Mouse (Mus musculus) kidney, adult 10 weeks (tissue): ENCODE results near the gene Gnai2. TPM values are rescaled to one million over a fixed set of nuclear protein-coding genes. Genes with fewer than 3 reads are reported as not detected.

ENCODE experiments used
- polyA plus RNA-seq: library from polyadenylated mRNA; stranded (reverse); fragments of 350-450 nt; fragmentation: Illumina TruSeq; extraction: RNeasy Lipid Tissue Mini Kit (QIAGEN cat#74804); gene quantifications from one replicate; pipeline ENCODE4 v1.2.3, GENCODE M21; 2014; ENCODE audit warnings: low read depth, low replicate concordance

The Gnai2 gene
- polyA plus RNA-seq, result 18.2 TPM

DNA sequence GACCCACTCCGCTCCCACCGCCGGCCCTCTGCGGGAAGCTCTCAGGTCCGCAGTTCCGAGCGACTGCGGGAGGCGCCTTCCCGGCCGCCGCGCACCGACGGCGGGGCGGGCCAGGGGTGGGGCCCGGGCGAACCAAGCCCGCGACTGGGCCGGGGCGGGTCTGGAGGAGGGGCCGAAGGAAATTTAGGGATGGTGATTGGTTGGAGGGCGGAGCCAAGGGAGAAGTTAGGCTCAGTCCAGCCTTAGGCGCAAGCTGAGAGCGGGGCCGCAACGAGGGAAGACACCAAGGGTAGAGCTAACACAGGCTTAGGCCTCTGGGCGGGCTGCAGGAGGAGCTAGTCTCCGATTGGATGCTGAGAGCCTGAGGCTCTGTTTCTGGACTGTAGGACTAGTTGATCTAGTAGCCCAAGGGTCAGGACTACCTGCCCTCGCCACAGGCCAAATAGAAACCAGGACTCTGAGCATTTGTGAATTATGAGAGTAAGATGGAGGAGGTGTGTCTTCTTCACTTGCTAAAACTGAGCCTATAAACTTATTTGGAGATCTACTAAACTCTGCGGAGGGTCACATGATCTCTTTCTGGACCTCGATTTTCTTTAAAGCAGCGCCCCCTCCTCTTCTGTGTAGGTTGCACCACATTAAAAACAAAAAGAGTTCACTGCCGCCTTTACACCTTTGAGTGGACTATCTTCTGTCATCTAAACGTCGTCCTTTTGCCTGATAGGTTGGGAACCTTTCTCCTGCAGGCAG, at the start of gene Gnai2:
Gene Gnai2 (minus strand): TSS at position 89 of the 750 bp plus-strand sequence.

DNA sequence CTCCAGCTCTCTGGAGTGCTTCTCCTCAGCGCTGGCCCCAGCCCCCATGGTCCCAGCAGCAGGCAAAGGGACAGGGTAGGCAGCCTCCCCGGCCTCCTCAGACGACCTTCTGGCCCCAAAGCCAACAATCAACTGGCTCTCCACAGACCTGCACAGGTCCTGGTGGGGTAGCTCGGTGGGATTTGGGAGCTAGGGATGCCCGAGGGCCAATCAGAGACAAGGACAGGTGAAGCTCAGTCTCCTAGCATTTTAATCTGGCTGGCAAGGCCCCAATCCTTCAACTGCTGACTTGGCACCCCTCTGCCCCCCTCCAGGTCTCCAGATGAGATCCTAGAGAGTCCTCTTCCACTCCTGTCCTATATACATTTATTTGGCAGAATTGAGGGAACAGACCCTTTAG, 44.3 kb upstream of the Gnai2 start, which contains the start of gene Gnat1:
Gene Gnat1 (minus strand): TSS at position 212 of the 400 bp plus-strand sequence.

DNA sequence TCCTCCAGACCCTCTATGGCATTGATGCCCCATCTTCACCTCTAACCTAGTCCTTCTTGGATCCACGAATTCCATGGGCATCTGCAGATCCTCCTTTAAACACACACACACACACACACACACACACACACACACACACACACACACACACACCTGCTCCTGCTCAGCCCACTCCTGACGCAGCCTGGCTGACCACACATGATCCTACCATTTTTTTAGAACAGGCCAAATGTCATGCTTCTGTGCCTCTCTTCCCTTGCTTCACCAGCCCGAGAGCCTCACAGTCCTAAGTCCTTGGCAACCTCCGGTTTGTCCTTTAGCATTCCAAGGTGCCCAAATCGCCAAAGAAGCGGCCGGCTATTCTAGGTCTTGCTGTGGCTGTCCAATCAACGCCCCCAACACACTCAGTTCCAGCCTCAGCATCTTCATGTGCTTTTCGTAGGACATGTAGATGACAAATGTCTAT, 34.3 kb upstream of the Gnai2 start, which contains the start of gene Slc38a3:
Gene Slc38a3 (minus strand): TSS at position 51 of the 466 bp plus-strand sequence.

DNA sequence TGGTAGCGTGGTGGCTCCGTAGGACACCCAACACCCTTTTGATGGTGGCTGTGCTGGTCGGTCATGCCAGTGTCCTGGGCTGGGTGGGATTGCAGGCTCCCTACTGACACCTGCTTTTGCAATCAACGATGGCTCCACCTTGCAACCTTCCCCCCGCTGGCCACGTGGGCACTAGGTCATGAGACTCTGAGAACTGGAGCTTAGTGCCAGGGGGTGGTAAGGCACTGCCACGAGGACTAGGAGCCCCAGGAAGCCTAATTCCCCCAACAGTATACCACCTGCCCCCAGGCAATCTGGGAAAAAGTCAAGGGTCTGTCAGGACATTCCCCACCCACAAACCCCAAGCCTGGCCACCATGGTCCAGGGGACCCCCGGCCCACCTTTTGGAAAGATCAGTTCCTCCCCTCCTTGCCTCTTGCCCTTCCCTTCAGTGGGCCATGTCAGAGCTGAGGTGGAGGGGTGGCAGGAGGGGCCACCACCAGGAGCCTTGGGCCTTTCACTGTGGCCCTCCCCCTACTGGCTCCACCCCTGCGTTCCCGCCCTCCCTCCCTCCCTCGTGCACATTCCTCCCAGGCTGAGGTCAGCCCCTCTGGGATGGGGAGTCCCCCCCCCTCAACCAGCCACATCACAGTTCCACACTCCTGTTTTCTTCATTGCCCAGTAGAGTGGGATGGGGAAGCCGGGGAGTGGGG, 26.3 kb downstream of the Gnai2 start, which contains the start of gene Sema3b:
Gene Sema3b (minus strand): TSS at position 489 of the 692 bp plus-strand sequence.

DNA sequence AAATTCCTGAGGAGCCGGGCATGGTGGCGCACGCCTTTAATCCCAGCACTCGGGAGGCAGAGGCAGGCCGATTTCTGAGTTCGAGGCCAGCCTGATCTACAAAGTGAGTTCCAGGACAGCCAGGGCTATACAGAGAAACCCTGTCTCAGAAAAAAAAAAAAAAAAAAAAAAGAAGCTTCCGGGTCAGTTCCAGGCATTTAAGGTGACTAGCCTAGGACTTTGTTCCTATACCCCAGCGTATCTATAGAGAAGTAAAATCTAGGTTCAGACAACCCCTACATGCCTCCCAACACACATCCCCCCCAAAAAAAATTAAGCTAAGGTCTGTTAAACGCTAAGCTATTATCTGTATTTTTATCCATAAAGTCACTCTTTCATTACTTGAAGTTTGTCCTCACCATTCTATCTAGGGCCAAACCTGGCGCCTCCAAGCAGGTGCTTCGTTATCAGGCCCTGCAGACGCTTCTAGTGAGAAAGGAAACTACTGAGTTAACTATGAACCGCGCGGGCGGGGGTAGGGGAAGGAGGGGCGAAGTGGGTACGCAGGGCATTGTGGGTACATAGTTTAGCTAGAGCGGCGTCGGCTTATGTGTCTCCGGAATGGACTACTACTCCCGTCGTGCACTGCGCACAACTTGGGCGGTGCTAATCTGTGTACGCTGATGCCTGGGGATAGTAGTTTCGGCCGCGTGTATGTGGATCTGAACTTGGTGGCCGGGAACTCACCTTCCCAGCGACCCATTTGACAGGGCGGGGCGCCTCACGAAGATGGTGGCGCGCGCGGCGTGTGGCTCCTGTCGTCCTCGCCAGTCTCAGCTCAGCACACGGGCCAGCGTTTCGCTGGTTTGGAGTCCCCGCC, 48.0 kb downstream of the Gnai2 start, which contains the start of gene Ifrd2:
Gene Ifrd2 (plus strand): TSS at position 669 of the 859 bp plus-strand sequence.

DNA sequence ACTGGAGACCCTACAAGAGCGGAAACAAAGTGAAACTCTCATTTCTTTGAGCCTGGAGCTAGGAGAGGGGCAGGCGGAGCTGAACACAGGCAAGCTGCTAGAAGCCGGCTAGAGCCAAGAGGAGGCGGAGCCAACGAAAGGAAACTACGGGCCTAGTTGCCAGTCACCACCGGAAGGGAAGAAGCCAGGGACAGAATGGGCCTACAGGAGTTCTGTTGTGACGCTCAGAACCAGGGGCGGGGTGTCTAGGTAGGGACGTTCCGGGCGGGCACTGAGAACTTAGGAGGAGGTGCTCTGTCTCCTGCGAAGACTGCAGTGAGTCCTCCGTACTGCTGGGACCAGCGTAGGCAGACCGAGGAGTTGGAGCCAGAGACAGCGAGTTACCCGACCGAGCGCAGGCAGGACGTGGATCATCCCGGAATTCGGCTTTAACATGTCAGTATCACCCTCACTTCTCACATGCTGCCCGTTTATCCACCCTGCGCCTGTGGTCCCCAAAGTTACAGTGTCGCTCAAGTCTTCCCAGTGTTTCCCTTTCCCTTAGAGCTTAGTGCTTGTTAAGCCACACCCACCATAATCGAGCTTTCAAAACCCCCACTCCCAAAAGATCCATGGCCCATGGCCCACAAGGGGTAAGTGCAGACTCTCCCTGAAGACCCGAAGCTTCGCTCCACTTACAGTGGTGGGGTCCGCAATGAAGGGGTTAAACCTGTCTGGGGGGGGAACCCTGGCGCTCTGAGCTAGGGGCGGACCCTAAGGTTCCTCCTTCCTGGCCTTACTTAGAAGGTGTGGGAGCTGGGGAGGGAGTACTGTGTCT, 54.5 kb downstream of the Gnai2 start, which contains the start of gene Hyal3:
Gene Hyal3 (plus strand): TSS at position 318 of the 817 bp plus-strand sequence.

DNA sequence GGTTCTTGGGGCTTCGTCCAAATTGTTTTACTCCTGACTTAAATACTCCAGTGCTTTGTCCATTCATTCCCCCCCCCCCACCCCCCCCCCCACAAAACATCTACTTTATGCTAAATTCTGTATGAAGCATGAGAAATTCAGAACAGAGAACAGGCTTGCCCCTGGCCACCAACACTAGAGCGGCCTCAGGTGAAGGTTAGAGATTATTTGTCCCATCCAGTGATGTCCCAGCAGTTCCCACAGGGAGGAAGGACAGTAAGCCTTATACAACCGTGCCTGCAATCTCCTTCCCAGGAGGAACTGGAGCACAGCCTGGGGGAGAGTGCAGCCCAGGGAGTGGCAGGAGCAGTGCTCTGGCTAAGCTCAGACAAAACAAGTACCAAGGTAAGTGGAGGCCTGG, 56.6 kb downstream of the Gnai2 start, which contains the start of gene Naa80:
Gene Naa80 (plus strand): TSS at position 301 of the 400 bp plus-strand sequence.

DNA sequence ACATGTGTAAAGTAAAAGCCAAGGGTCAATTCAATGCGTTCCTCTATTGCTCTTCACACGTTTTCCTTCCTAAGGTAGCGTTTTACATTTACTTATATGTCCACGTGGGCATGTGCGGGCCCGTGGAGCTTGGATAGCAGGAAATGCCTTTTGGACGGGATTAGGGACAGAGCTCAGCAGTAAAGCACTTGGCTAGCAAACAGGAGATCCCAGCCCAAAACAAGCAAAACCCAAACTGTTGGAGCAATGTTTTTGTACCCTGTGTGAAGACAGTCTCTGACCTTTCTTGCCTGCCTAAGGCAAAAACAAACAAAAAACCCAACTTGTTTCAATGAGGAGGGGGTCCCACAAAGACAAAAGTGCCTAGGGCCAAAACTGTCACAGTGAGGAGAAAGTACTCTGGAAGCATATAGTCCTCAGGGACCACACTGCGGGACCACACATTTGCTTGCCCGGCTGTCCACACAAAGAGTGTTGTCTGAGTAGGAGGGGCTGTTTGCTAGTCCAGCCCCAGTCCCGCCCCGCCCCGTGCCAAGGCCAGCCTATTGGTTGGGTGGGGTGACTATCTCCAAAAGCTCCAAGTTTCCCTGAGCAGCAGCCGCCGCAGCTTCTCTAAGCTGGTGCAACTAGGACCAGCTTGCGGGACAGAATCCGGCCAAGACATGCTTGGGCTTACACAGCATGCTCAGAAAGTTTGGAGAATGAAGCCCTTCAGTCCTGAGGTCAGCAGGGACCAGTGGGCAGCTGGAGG, 58.6 kb downstream of the Gnai2 start, which contains the start of gene Hyal1:
Gene Hyal1 (plus strand): TSS at position 571 of the 751 bp plus-strand sequence.

DNA sequence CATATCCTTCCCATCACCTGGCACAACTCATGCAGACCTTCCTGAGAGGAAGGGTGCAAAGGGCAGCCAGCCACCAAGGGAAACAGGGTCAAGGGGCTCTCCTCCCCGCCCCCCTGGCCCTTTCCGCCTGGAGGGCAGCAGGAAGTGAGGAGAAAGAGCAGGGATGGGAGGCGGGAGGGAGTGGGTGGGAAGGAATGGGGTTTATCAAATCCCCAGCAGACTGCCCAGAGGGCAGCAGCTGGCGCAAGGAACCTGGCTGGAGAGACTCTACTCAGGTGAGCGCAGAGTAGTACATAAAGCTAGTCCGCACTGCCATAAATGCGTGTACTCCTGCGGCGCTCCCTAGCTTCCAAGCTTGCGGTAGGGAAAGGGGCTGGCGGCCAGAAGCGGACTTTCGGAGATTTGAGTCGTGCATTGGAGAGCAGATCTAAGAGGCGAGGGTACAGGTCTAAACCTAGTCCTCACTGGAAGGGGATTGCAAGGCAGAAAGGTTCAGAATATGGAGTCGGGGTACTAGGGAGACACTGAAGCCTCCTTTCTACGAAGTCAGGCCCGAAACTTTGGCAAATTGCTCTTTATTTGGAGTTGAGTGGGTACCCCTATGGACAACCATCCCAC, 67.4 kb downstream of the Gnai2 start, which contains the start of gene Hyal2:
Gene Hyal2 (plus strand): TSS at position 244 of the 618 bp plus-strand sequence.

Other genes starting within 250 kb of the Gnai2 start
- gene Cacna2d2, start 235.8 kb downstream of the Gnai2 start, polyA plus RNA-seq, result not detected
- 0.20 TPM for gene Tmem115, start 101.4 kb downstream of the Gnai2 start, polyA plus RNA-seq
- 7.2 TPM for gene Cyb561d2, start 93.2 kb downstream of the Gnai2 start, polyA plus RNA-seq
- gene Nprl2, start 93.1 kb downstream of the Gnai2 start, polyA plus RNA-seq, result 1.6 TPM
- 0.81 TPM for gene Zmynd10, start 88.1 kb downstream of the Gnai2 start, polyA plus RNA-seq
- gene Rassf1, start 83.8 kb downstream of the Gnai2 start, polyA plus RNA-seq, result 8.6 TPM
- gene Tusc2, start 72.1 kb downstream of the Gnai2 start, polyA plus RNA-seq, result 24.5 TPM
- gene Hyal2, start 67.4 kb downstream of the Gnai2 start, polyA plus RNA-seq, result 1.8 TPM
- 3.0 TPM for gene Hyal1, start 58.4 kb downstream of the Gnai2 start, polyA plus RNA-seq
- gene Naa80, start 56.5 kb downstream of the Gnai2 start, polyA plus RNA-seq, result 2.0 TPM
- gene Hyal3, start 54.5 kb downstream of the Gnai2 start, polyA plus RNA-seq, result 0.24 TPM
- 33.1 TPM for gene Ifrd2, start 47.7 kb downstream of the Gnai2 start, polyA plus RNA-seq
- 2.6 TPM for gene Sema3b, start 26.1 kb downstream of the Gnai2 start, polyA plus RNA-seq
- 1.4 TPM for gene Slc38a3, start 34.2 kb upstream of the Gnai2 start, polyA plus RNA-seq
- not detected for gene Gnat1, start 44.3 kb upstream of the Gnai2 start, polyA plus RNA-seq
- gene Sema3f, start 75.1 kb upstream of the Gnai2 start, polyA plus RNA-seq, result 1.9 TPM
- gene Rbm5, start 135.6 kb upstream of the Gnai2 start, polyA plus RNA-seq, result 90.8 TPM
- gene Rbm6, start 237.9 kb upstream of the Gnai2 start, polyA plus RNA-seq, result 64.7 TPM